Mouse (Mus musculus) intestine, postnatal 0 days (tissue): Measurements from ENCODE around the gene Prdm8. TPM values are rescaled to one million over a fixed set of nuclear protein-coding genes. Genes with fewer than 3 reads are reported as not detected.

Experiments
- ATAC-seq: fragments of 200-750 bp; cut with Nextera tagmentation; 2 replicates; pipeline ENCODE4 v1.8.0; 2017; ENCODE audit warnings: mild to moderate bottlenecking, moderate TSS enrichment, moderate library complexity
- H3K27ac ChIP-seq: fragments of 300-500 bp; sonication (generic); 2 replicates; pipeline ENCODE4 v1.5.1; 2014; ENCODE audit warnings: mild to moderate bottlenecking, low read depth, low read length, moderate library complexity
- H3K27me3 ChIP-seq: fragments of 300-500 bp; sonication (generic); replicated peaks from 2 replicates; pipeline ENCODE4 v1.6.1; 2014; ENCODE audit warnings: low read length, mixed read lengths; ENCODE audit not compliant: control insufficient read depth, insufficient read depth
- H3K36me3 ChIP-seq: fragments of 300-500 bp; sonication (generic); 2 replicates; pipeline ENCODE4 v1.6.1; 2014; ENCODE audit warnings: mild to moderate bottlenecking, moderate library complexity; ENCODE audit not compliant: control insufficient read depth, insufficient read depth
- H3K4me1 ChIP-seq: fragments of 300-500 bp; sonication (generic); replicated peaks from 2 replicates; pipeline ENCODE4 v1.6.1; 2014; ENCODE audit warnings: antibody characterized with exemption, low read length, mixed read lengths; ENCODE audit not compliant: control insufficient read depth, insufficient read depth
- H3K4me2 ChIP-seq: fragments of 300-500 bp; sonication (generic); replicated peaks from 2 replicates; pipeline ENCODE4 v1.6.1; 2014; ENCODE audit warnings: low read depth, mild to moderate bottlenecking, moderate library complexity
- H3K4me3 ChIP-seq: fragments of 300-500 bp; sonication (generic); 2 replicates; pipeline ENCODE4 v1.5.1; 2014; ENCODE audit warnings: low read depth, low read length
- H3K9ac ChIP-seq: fragments of 300-500 bp; sonication (generic); 2 replicates; pipeline ENCODE4 v1.6.1; 2014; ENCODE audit warnings: mild to moderate bottlenecking, low read depth, low read length
- H3K9me3 ChIP-seq: fragments of 300-500 bp; sonication (generic); 2 replicates; pipeline ENCODE4 v1.6.1; 2016; ENCODE audit warnings: mixed run types; ENCODE audit not compliant: control insufficient read depth
- CTCF ChIP-seq: sonication (generic); IDR thresholded peaks from 2 replicates; pipeline ENCODE4 v1.5.1; 2016; ENCODE audit warnings: low read depth, mild to moderate bottlenecking, control low read depth, antibody characterized with exemption, moderate library complexity
- WGBS: fragments of 180-500 bp; shearing (Covaris S2); extraction: QIAGEN DNeasy Blood & Tissue Kit; methylation state at CpG from one replicate; pipeline ENCODE4 v1.1.7; 2014; 5-methylcytosine and 5-hydroxymethylcytosine counted together
- polyA plus RNA-seq: library from polyadenylated mRNA; unstranded; fragments of >200 nt; fragmentation: Nextera tagmentation; extraction: Ambion mirVana; gene quantifications from 2 replicates; pipeline ENCODE4 v1.2.1, GENCODE M21; 2015

Gene Prdm8
- polyA plus RNA-seq, 1 experiment from 2014 or later, result 0.05 TPM

- WGBS, result 60% methylated on average over 4 of the region's 4 CpGs
- no peak for TF ChIP-seq CTCF
- Histone ChIP-seq H3K4me2 (no peak overlapping the region), H3K27ac (no peak overlapping the region), H3K9me3 (no peaks in the 10 kb centered on the region), H3K27me3 (no peaks in the 10 kb centered on the region), H3K4me3 (no peak overlapping the region), H3K9ac (no peak overlapping the region), H3K4me1 (no peaks in the 10 kb centered on the region), H3K36me3 (no peaks in the 10 kb centered on the region)
- no peak for ATAC-seq
These were observed 45.5 kb downstream of the Prdm8 start for GRCm38 (mm10) chr5:98212501-98212900.

GRCm38 (mm10) chr5:98221956-98222355 lies 55.0 kb downstream of the Prdm8 start:
- TF ChIP-seq CTCF, result no peak
- H3K27ac ChIP-seq, result no peak overlapping the region
- no peak overlapping the region for H3K4me2 ChIP-seq
- H3K27me3 ChIP-seq, result no peaks in the 10 kb centered on the region
- ATAC-seq, result no peak
- H3K9me3 ChIP-seq, result no peaks in the 10 kb centered on the region
- H3K9ac ChIP-seq, result no peak overlapping the region
- no peaks in the 10 kb centered on the region for H3K36me3 ChIP-seq
- H3K4me3 ChIP-seq, result no peak overlapping the region
- 67% methylated on average over 4 of the region's 4 CpGs for WGBS
- no peaks in the 10 kb centered on the region for H3K4me1 ChIP-seq

- no peak overlapping the region for H3K4me3 ChIP-seq
- TF ChIP-seq CTCF, result no peak
- no peak for ATAC-seq
These were observed 59.7 kb downstream of the Prdm8 start for GRCm38 (mm10) chr5:98226710-98227109.

GRCm38 (mm10) chr5:98229456-98229855 lies 62.5 kb downstream of the Prdm8 start:
- H3K4me1 ChIP-seq, result no peaks in the 10 kb centered on the region
- H3K4me3 ChIP-seq, result no peak overlapping the region
- TF ChIP-seq CTCF, result no peak
- no peaks in the 10 kb centered on the region for H3K9me3 ChIP-seq
- no peak for ATAC-seq
- WGBS, result 72% methylated on average over 6 of the region's 6 CpGs
- no peak overlapping the region for H3K4me2 ChIP-seq
- no peak overlapping the region for H3K27ac ChIP-seq
- no peaks in the 10 kb centered on the region for H3K36me3 ChIP-seq
- no peaks in the 10 kb centered on the region for H3K27me3 ChIP-seq
- no peak overlapping the region for H3K9ac ChIP-seq

More at GRCm38 (mm10) chr5:98226710-98227109, 59.7 kb downstream of the Prdm8 start:
- Histone ChIP-seq H3K4me1 (no peaks in the 10 kb centered on the region), H3K36me3 (no peaks in the 10 kb centered on the region), H3K4me2 (no peak overlapping the region), H3K9ac (no peak overlapping the region), H3K27me3 (no peaks in the 10 kb centered on the region), H3K9me3 (no peaks in the 10 kb centered on the region), H3K27ac (no peak overlapping the region)
- 84% methylated on average over 2 of the region's 2 CpGs for WGBS

- no peak overlapping the region for H3K4me2 ChIP-seq
- H3K9ac ChIP-seq, result no peak overlapping the region
- H3K27ac ChIP-seq, result no peak overlapping the region
- TF ChIP-seq CTCF, result no peak
- no peaks in the 10 kb centered on the region for H3K4me1 ChIP-seq
- H3K27me3 ChIP-seq, result no peaks in the 10 kb centered on the region
- WGBS, result 77% methylated on average over 6 of the region's 6 CpGs
- no peaks in the 10 kb centered on the region for H3K9me3 ChIP-seq
- no peak overlapping the region for H3K4me3 ChIP-seq
- no peak for ATAC-seq
- H3K36me3 ChIP-seq, result no peaks in the 10 kb centered on the region
These were observed 71.5 kb downstream of the Prdm8 start for GRCm38 (mm10) chr5:98238466-98238865.

Other genes with a start within 250 kb of the Prdm8 start
- gene Antxr2, start 136.2 kb upstream of the Prdm8 start, polyA plus RNA-seq, result 17.5 and 18.3 TPM in 2 replicates
- 0.31 and 0.59 TPM in 2 replicates for gene Fgf5, start 87.0 kb downstream of the Prdm8 start, polyA plus RNA-seq
- 0.27 TPM in 1 of 2 replicates, not detected in the other for gene Cfap299, start 162.1 kb downstream of the Prdm8 start, polyA plus RNA-seq